Mouse (Mus musculus) liver, postnatal 0 days (tissue): ENCODE data around the gene Tinagl1. TPM values are rescaled to one million over a fixed set of nuclear protein-coding genes. Genes with fewer than 3 reads are reported as not detected.

Experiments
- ATAC-seq: fragments of 200-750 bp; cut with Nextera tagmentation; 2 replicates; pipeline ENCODE4 v1.8.0; 2017; ENCODE audit warnings: mild to moderate bottlenecking, moderate library complexity
- DNase-seq: peaks from one replicate; pipeline ENCODE4 v3.0.0-alpha.2; 2016
- H3K27ac ChIP-seq: fragments of 300-500 bp; sonication (generic); 2 replicates; pipeline ENCODE4 v1.5.1; 2014; ENCODE audit warnings: antibody characterized with exemption, moderate library complexity, mild to moderate bottlenecking, low read depth
- H3K27me3 ChIP-seq: fragments of 300-500 bp; sonication (generic); 2 replicates; pipeline ENCODE4 v1.6.1; 2014; ENCODE audit warnings: low read length, control low read depth, mixed read lengths; ENCODE audit not compliant: insufficient read depth
- H3K36me3 ChIP-seq: fragments of 300-500 bp; sonication (generic); replicated peaks from 2 replicates; pipeline ENCODE4 v1.6.1; 2014; ENCODE audit warnings: mild to moderate bottlenecking, control low read depth, low read length, moderate library complexity, mixed read lengths; ENCODE audit not compliant: insufficient read depth
- H3K4me1 ChIP-seq: fragments of 300-500 bp; sonication (generic); 2 replicates; pipeline ENCODE4 v1.6.1; 2014; ENCODE audit warnings: antibody characterized with exemption, mild to moderate bottlenecking, control low read depth; ENCODE audit not compliant: insufficient read depth
- H3K4me2 ChIP-seq: fragments of 300-500 bp; sonication (generic); 2 replicates; pipeline ENCODE4 v1.6.1; 2014; ENCODE audit warnings: low read depth, mild to moderate bottlenecking, low read length, moderate library complexity, mixed read lengths
- H3K4me3 ChIP-seq: fragments of 300-500 bp; sonication (generic); 2 replicates; pipeline ENCODE4 v1.5.1; 2014; ENCODE audit warnings: low read depth, low read length
- H3K9ac ChIP-seq: fragments of 300-500 bp; sonication (generic); replicated peaks from 2 replicates; pipeline ENCODE4 v1.6.1; 2014; ENCODE audit warnings: mild to moderate bottlenecking, moderate library complexity
- H3K9me3 ChIP-seq: fragments of 300-500 bp; sonication (generic); 2 replicates; pipeline ENCODE4 v1.6.1; 2016; ENCODE audit warnings: mild to moderate bottlenecking, control low read depth, low read length, mixed read lengths
- CTCF ChIP-seq: sonication (generic); IDR thresholded peaks from 2 replicates; pipeline ENCODE4 v1.5.1; 2016; ENCODE audit warnings: antibody characterized with exemption, low read depth
- EP300 ChIP-seq: IDR thresholded peaks from 2 replicates; pipeline ENCODE4 v1.6.1; 2016; ENCODE audit warnings: antibody characterized with exemption, low read depth, mild to moderate bottlenecking
- WGBS: fragments of 180-500 bp; shearing (Covaris S2); extraction: QIAGEN DNeasy Blood & Tissue Kit; methylation state at CpG from one replicate; pipeline ENCODE4 v1.1.7; 2014; ENCODE audit not compliant: insufficient replicate concordance; 5-methylcytosine and 5-hydroxymethylcytosine counted together
- polyA plus RNA-seq: library from polyadenylated mRNA; unstranded; fragments of >200 nt; fragmentation: Nextera tagmentation; extraction: Ambion mirVana; gene quantifications from 2 replicates; pipeline ENCODE4 v1.2.1, GENCODE M21; 2015

The Tinagl1 gene
- polyA plus RNA-seq, 1 experiment from 2014 or later = 22.9 TPM

- H3K4me3 ChIP-seq = no peak overlapping the region
- H3K27ac ChIP-seq = no peak overlapping the region
- TF ChIP-seq CTCF (no peak), EP300 (no peak)
- WGBS = 89% methylated on average over 10 of the region's 10 CpGs
- DNase-seq (no peak), ATAC-seq (no peak)
- H3K4me1 ChIP-seq = no peaks in the 10 kb centered on the region
- no peaks in the 10 kb centered on the region for H3K9me3 ChIP-seq
- H3K36me3 ChIP-seq = peaks cover 28% of the 10 kb centered on the region
- no peaks in the 10 kb centered on the region for H3K27me3 ChIP-seq
- H3K9ac ChIP-seq = no peak overlapping the region
- no peak overlapping the region for H3K4me2 ChIP-seq
Measured at GRCm38 (mm10) chr4:130130082-130130481, 44.8 kb downstream of the Tinagl1 start.

- Histone ChIP-seq H3K4me3 (no peak overlapping the region), H3K9ac (no peak overlapping the region), H3K36me3 (peaks cover 40% of the 10 kb centered on the region), H3K4me1 (no peaks in the 10 kb centered on the region), H3K27ac (no peak overlapping the region), H3K4me2 (no peak overlapping the region), H3K27me3 (no peaks in the 10 kb centered on the region), H3K9me3 (no peaks in the 10 kb centered on the region)
- ATAC-seq = no peak
- no peak for TF ChIP-seq CTCF
- no peak for TF ChIP-seq EP300
- no peak for DNase-seq
- 55% methylated on average over 5 of the region's 5 CpGs for WGBS
Measured at GRCm38 (mm10) chr4:130128907-130129306, 46.0 kb downstream of the Tinagl1 start.

GRCm38 (mm10) chr4:130125935-130126334, 49.0 kb downstream of the Tinagl1 start:
- no peaks in the 10 kb centered on the region for H3K27me3 ChIP-seq
- H3K9me3 ChIP-seq = no peaks in the 10 kb centered on the region
- H3K9ac ChIP-seq = no peak overlapping the region
- no peak for TF ChIP-seq CTCF
- TF ChIP-seq EP300 = no peak
- H3K4me3 ChIP-seq = no peak overlapping the region
- H3K4me2 ChIP-seq = no peak overlapping the region
- no peaks in the 10 kb centered on the region for H3K4me1 ChIP-seq
- peaks cover 59% of the 10 kb centered on the region for H3K36me3 ChIP-seq
- ATAC-seq (no peak), DNase-seq (no peak)
- WGBS = 91% methylated on average over 5 of the region's 5 CpGs
- H3K27ac ChIP-seq = no peak overlapping the region

GRCm38 (mm10) chr4:130125164-130125563, 49.8 kb downstream of the Tinagl1 start:
- H3K4me2 ChIP-seq = no peak overlapping the region
- ATAC-seq (no peak), DNase-seq (no peak)
- WGBS = 89% methylated on average over 6 of the region's 6 CpGs
- H3K9me3 ChIP-seq = no peaks in the 10 kb centered on the region
- no peak for TF ChIP-seq EP300
- TF ChIP-seq CTCF = no peak
- no peaks in the 10 kb centered on the region for H3K4me1 ChIP-seq
- H3K4me3 ChIP-seq = no peak overlapping the region
- H3K36me3 ChIP-seq = peaks cover 59% of the 10 kb centered on the region
- no peaks in the 10 kb centered on the region for H3K27me3 ChIP-seq
- H3K9ac ChIP-seq = no peak overlapping the region
- H3K27ac ChIP-seq = no peak overlapping the region

- H3K27ac ChIP-seq = no peak overlapping the region
- no peaks in the 10 kb centered on the region for H3K4me1 ChIP-seq
- 85% methylated on average over 4 of the region's 4 CpGs for WGBS
- no peak overlapping the region for H3K4me2 ChIP-seq
- H3K36me3 ChIP-seq = peaks cover 59% of the 10 kb centered on the region
- no peak overlapping the region for H3K9ac ChIP-seq
- no peaks in the 10 kb centered on the region for H3K9me3 ChIP-seq
- H3K4me3 ChIP-seq = no peak overlapping the region
- ATAC-seq = no peak
- DNase-seq = no peak
- TF ChIP-seq EP300 (no peak), CTCF (no peak)
- H3K27me3 ChIP-seq = no peaks in the 10 kb centered on the region
Measured at GRCm38 (mm10) chr4:130124110-130124509, 50.8 kb downstream of the Tinagl1 start.

GRCm38 (mm10) chr4:130123020-130123419, 51.9 kb downstream of the Tinagl1 start:
- 88% methylated on average over 5 of the region's 5 CpGs for WGBS

GRCm38 (mm10) chr4:130121560-130121959, 53.4 kb downstream of the Tinagl1 start:
- Histone ChIP-seq H3K27me3 (no peaks in the 10 kb centered on the region), H3K9ac (no peak overlapping the region), H3K36me3 (peaks cover 45% of the 10 kb centered on the region), H3K27ac (no peak overlapping the region), H3K9me3 (no peaks in the 10 kb centered on the region), H3K4me3 (no peak overlapping the region), H3K4me2 (no peak overlapping the region), H3K4me1 (no peaks in the 10 kb centered on the region)
- DNase-seq (no peak), ATAC-seq (no peak)
- TF ChIP-seq CTCF (no peak), EP300 (no peak)
- WGBS = 85% methylated on average over 8 of the region's 8 CpGs

More at GRCm38 (mm10) chr4:130123020-130123419, 51.9 kb downstream of the Tinagl1 start:
- no peak overlapping the region for H3K4me3 ChIP-seq
- H3K9ac ChIP-seq = no peak overlapping the region
- no peak for DNase-seq
- no peak for TF ChIP-seq EP300
- no peak for TF ChIP-seq CTCF
- no peaks in the 10 kb centered on the region for H3K4me1 ChIP-seq
- H3K27me3 ChIP-seq = no peaks in the 10 kb centered on the region
- no peak overlapping the region for H3K4me2 ChIP-seq
- H3K27ac ChIP-seq = no peak overlapping the region
- H3K9me3 ChIP-seq = no peaks in the 10 kb centered on the region
- peaks cover 58% of the 10 kb centered on the region for H3K36me3 ChIP-seq
- no peak for ATAC-seq
